Mouse (Mus musculus): ENCODE results near the gene Clec9a.

DNA sequence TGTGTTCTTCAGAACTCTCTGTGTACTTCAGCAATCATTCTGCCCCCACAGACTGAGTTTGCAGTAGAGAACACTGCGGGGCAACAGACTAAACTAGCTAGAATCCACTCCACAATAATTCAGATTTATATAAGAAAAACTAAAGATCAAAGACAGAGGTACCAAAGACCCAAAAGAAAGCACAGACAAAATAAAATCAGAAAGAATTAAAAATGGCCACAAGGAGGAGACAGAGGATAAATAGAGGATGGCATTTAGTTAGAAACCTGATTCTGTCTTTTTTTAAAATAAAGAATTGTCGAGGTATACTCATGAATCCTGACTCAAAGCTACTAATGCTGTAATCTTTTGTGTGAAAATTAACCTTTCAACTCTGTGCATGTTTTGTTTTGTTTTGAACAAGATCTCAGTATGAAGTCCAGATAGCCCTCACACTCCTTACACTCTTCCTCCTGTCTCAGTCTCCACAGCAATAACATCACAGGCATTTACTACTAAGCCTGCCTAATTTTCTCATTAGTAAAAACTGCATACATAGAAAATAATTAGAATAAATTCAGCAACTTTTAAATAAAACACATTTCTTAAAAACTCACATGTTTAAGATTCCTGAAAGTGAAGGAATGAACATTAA, 15.5 kb upstream of the Clec9a start:
- TF ChIP-seq CTCF (IDR thresholded peaks at IDR 0.05; ENCODE audit: insufficient read depth, low read depth, low read length): no peak
- no peak for TF ChIP-seq POLR2A (IDR thresholded peaks at IDR 0.05; ENCODE audit: insufficient read depth, low read depth, low read length)
